Mouse (Mus musculus) spleen, embryonic (tissue): ENCODE results near the gene Ube3a.

Experiments
- CTCF ChIA-PET: fragments of 350-600 bp; sonication (Branson Sonifier 250); formaldehyde crosslinking; loops from one replicate; lab custom pipeline; 2022; lab: Charles Lee

Gene Ube3a

GRCm38 (mm10) chr7:59228045-59228865, at the start of gene Ube3a:
TSS of gene Ube3a (plus strand) at chr7:59228750.
- CTCF ChIA-PET, result no interaction called here

- CTCF ChIA-PET, result no interaction called here
These were observed 35.7 kb upstream of the Ube3a start for GRCm38 (mm10) chr7:59192831-59193230.

- CTCF ChIA-PET, result no interaction called here
These were observed 13.6 kb upstream of the Ube3a start for GRCm38 (mm10) chr7:59214911-59215310.

- CTCF ChIA-PET, result no interaction called here
These were observed 7.3 kb upstream of the Ube3a start for GRCm38 (mm10) chr7:59221244-59221643.

- CTCF ChIA-PET, result no interaction called here
These were observed 274 bp downstream of the Ube3a start for GRCm38 (mm10) chr7:59228866-59229182.

GRCm38 (mm10) chr7:59229183-59229911, 797 bp downstream of the Ube3a start:
- CTCF ChIA-PET, result no interaction called here

- CTCF ChIA-PET, result no interaction called here
These were observed 1.8 kb downstream of the Ube3a start for GRCm38 (mm10) chr7:59230304-59230703.

GRCm38 (mm10) chr7:59230768-59231167, 2.2 kb downstream of the Ube3a start:
- CTCF ChIA-PET, result no interaction called here

GRCm38 (mm10) chr7:59231960-59232359, 3.4 kb downstream of the Ube3a start:
- CTCF ChIA-PET, result no interaction called here

- CTCF ChIA-PET, result no interaction called here
These were observed 6.3 kb downstream of the Ube3a start for GRCm38 (mm10) chr7:59234773-59235401.

GRCm38 (mm10) chr7:59243257-59243656, 14.7 kb downstream of the Ube3a start:
- CTCF ChIA-PET, result no interaction called here

GRCm38 (mm10) chr7:59245541-59245940, 17.0 kb downstream of the Ube3a start:
- CTCF ChIA-PET, result no interaction called here

- CTCF ChIA-PET, result no interaction called here
These were observed 24.8 kb downstream of the Ube3a start for GRCm38 (mm10) chr7:59253373-59253772.

- CTCF ChIA-PET, result no interaction called here
These were observed 37.0 kb downstream of the Ube3a start for GRCm38 (mm10) chr7:59265538-59265937.

GRCm38 (mm10) chr7:59271775-59272174, 43.2 kb downstream of the Ube3a start:
- CTCF ChIA-PET, result no interaction called here

GRCm38 (mm10) chr7:59312576-59312975, 84.0 kb downstream of the Ube3a start:
- CTCF ChIA-PET, result no interaction called here

GRCm38 (mm10) chr7:59322759-59323158, 94.2 kb downstream of the Ube3a start:
- CTCF ChIA-PET, result no interaction called here
